Mouse (Mus musculus) gastrocnemius, postnatal 10 days (tissue): Measurements from ENCODE around the gene Gfi1b. TPM values are rescaled to one million over a fixed set of nuclear protein-coding genes. Genes with fewer than 3 reads are reported as not detected.
A peak's percentile ranks its signal among the peaks of the same experiment; 100 is the strongest.

Experiments
- DNase-seq: peaks from one replicate; pipeline ENCODE4 v3.0.0; 2021; ENCODE audit warnings: mixed read lengths
- total RNA-seq, 2 experiments: library from RNA; stranded (reverse); gene quantifications; 2 replicates each; pipeline ENCODE4 v1.2.3; 2021

Gfi1b gene
- total RNA-seq, 2 experiments from 2014 or later: 0.79 TPM; not detected in 1

DNA sequence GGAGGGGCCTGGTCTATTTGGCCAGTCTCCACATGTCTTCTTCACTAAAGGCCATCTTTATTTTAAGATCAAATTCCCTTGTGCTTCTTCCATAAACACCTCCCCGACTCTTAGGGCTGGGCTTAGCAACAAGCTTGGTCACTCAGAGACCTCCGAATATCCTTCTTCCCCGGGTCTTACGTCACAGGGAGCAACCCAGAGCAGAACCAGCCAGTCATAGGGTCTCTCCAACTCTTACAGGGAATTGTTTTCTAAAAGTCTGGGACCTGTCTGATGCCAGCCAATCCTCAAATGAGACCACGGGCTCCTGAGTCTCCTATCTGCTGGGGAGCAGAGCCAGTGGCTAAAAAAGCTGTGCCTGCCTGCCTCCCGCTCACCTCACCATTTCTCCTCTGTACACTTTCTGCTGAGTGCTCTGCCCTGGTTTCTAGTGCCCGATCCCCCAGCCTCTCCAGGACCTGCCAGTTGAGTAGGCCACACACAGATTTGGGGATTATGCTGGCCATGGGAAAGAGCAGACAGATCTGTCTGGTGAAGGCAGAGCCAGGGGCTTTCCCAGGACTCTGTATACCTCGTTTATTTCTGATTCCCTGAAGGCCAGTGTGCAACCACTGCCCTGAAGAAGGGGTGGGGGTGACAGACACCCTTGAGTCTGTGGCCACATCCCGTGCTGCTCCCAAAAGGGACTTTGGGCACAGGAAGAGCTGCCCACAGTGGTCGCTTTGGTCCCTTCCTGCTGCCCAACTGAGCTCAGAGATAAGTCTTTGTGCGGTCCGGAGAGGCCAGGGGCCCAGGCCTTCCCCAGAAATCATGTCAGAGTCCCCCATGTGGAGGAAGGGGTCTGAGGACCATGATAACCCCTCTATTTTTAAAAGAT lies 22.9 kb downstream of the Gfi1b start:
- no peak for DNase-seq

DNA sequence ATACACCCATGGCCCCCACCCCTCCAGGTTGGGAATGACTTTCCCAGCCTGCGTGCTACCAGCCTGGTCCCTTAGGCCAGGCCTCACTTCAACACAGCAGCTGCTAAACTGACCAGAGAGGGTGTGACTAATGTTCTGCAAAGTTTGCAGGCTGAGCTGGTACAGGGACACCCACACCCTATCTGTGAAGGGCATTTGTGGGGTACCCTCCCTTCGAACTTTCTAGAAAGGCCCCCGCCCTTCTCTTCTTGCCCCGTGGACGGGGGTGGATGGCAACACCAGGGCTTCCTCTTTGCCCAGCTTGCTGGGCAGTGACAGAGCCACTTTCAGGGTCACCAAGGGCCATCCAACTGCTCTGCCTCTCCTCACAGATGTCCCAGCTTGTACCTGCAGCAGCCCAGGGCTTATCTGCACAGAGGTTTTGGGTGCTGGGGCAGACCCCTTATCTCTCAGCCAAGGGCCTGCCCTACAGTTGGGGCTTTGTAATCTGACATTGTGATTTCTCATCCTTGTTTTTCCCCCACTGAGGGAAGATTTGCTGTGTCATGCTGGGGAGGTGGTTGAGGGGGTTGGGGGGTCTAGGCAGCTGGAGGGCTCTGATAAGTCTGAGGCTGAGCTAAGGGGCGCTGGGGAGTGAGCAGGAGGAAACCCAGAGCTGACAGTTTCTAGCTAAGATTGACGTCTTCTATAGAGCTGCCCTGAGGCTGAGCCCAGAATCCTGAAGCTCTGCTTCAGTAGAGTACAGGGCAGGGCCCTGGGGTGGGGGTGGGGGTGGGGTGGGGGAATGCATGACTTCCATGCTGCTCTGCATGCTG lies 23.8 kb downstream of the Gfi1b start:
- no peak for DNase-seq

DNA sequence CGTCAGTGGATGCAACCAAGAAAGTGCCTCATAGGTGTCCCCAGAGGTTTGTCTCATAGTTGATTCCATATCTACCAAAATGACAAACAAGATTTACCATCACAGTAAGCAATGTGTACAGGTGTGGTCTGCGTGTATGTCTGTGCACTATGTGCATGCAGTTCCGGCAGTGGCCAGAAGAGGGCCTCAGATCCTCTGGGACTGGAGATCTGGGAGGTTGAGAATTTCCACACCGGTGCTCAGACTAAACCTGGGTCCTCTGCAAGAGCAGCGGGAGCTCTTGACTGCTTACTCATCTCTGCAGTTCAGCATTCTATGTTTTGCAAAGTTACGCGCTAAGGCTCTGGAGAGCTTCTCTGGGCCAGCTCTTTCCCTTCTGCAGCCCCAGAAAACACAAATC lies 24.8 kb downstream of the Gfi1b start:
- no peak for DNase-seq

DNA sequence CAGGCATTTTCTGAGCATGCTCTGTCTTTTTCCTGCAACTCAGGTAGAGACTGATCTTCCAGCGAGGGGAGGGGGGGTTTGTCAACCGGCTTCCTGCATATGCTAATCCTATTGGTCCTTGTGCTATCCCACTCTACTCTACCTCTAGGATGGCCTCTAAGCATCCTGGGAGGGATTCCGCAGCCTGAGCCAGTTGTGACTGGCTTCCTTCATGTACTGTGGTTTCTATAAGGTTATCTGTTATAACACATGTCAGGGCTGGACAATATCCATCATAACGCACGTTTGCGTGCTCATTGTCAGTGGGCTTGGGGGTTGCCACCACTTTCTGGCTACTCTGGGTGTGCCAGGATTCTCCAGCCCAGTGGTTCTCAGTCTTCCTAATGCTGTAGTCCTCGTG lies 25.8 kb downstream of the Gfi1b start:
- DNase-seq: no peak

DNA sequence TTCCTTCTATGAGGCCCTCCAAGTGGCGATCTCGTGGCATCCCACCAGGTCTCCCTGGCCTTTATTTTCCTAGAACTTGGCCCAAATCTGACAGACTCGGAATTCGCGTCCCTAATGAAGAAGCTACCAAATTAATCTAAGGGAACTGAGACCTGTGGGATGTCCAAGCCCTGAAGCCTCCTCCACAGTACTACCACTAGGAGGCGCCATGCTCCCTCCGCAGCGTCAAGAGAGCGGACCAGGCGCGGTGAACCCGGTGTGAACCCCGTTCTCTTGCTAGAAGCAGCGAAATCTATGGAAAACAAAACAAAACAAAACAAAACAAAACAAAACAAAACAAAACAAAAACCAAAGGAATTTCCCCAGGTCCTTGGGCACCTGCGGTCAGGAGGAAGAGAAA lies 29.0 kb downstream of the Gfi1b start:
- DNase-seq: peak; percentile 69

DNA sequence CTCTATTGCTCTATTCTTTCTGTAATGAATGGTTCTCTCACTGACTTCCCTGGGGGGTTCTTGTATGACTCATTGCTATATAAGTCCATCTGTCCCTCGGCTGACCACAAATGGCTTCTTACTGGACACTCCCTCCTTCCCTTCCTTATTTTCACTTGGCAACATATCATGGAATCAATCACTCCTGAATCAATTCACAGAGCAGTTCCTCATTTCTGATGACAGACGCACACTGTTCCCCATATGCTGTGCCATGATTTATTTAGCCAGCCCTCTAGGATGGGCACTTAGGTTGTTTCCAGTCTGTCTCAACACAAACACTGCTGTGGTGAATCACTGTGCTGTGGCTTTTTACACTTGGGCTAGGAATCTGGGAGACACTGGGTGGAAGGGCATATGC lies 30.3 kb downstream of the Gfi1b start:
- no peak for DNase-seq

DNA sequence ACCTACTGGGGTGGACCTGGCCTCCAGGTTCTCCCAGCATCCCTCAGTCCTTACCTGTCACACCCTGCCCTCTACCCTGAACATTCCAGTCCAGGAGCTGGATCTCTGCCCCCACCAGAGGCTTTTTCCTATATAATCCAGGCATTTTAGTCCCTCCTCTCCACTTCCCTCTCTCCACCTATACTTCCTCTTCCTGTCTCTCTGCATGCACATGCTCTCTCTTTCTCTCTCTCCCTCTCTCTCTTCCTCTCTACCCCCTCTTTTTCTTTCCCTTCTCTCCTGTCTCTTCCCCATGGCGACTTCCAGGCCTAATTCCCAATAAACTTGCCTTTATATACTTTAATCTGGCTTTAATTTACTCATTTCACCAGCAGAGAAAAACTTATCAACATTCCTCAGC lies 33.2 kb downstream of the Gfi1b start:
- no peak for DNase-seq

DNA sequence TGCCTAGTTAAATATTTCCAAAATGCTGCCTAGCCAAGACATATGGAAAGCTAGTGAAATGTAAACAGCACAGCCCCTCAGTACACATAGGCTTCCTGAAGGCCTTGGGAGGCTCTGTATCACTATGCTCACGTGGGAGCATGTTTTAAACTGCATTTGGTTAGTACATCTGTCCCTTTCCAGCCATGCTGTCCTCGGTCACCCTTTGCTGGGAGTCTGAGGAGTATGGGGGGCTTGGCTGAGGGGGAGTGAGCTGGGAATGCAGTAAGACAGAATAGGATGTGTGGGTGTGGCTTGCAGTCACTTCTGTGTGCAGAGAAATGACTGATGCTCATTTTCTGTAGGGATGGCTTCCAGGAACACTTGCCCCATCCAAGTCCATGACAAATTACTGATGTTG lies 36.1 kb downstream of the Gfi1b start:
- no peak for DNase-seq

DNA sequence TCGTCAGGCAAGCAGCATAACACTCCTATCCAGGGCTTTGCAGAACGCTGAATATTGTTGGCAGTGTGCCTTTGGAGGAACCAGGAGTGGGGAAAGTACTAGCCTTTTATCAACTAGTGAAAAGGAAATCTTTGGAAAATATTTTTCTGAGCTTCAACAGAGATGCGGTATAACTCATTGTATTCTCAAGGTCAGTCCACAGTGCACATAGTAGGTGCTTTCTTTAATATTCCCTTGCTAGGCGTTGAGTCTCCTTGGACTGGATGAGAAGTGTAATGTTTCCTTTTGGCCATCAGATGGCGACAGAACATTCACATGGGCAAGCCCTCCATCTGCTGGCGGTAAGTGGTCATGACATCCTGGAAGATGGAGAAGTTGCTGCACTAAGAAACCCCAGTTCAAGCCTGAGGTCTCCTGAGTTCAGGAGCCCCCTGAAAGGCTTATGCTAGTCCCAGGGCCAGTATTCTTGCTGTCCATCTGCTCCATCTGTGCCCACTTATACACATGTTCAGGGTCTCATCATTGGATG lies 36.7 kb downstream of the Gfi1b start:
- peak; percentile 75 for DNase-seq

DNA sequence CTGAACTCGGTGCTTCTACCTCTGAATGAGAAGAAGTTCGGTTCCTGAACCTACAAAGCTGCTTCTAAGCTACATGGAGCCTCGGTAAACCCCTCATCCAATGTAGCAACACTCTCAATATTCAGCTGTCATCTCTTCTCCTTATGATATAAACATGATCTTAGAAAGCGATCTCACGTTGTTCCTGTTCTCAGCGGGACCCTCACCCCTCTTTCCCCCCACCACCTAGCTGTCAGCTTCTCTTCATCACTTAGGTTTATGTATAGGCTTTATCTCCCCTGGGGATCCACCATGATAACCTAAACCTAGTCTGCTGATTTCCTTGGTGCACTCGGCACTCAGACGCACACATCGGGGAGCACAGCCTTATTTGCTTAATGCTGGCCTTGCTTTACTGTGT lies 38.1 kb downstream of the Gfi1b start, which contains the start of gene Gtf3c5:
Gtf3c5 (minus strand) TSS at position 101 of the 400 bp plus-strand sequence.
- no peak for DNase-seq

DNA sequence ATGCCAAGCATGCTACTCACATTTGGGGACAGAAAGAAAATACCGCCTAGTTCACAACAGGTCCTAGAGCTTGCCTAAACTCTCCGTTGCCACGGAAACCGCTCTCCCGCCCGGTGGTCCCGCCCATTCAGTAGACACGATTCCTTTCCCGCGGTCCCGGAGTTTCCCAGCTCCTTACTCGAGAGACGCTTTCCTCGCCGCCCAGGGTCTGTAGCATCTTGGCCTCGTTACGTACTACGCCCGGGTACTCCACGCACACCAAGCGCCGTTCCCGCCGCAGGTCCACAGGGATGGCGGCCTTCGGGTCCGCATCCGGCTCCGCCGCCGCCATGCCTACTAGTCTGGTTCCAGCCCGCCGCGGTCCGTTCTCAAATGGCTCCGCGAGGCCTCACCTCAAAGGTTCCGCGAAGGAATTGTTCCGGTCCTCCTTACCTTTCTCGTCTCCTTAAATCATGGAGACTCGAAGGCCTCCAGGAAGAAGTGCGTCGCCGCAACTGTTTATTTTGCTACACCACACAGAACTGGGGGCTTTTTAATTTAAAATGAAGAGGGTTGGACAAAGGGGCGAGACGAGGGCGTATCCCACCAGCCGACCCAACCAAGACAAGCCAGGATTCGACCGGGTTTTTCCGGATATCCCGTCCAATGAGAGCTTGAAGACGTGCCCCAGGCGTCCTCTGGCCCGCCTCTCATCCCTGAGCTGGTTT lies 39.0 kb downstream of the Gfi1b start:
- peak; percentile 88 for DNase-seq

DNA sequence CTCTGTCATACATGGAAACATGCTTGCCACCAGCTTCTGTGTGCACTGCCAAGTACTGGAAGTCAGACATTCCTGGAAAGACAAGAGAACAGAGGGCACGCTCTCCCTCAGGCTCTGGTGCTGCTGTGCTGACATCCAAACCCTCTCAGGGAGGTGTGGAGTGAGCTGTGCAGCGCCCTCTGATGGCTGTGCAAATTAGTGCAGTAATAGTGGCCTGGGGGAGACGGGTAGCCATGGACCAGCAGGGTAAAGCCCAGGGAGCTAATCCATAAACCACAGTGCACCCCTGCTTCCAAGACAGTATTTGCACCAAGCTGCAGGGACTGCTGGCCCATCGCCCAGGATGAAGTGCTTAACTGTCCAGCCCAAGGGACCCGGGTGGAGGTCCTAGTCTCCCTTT lies 43.8 kb downstream of the Gfi1b start:
- DNase-seq: peak; percentile 26

DNA sequence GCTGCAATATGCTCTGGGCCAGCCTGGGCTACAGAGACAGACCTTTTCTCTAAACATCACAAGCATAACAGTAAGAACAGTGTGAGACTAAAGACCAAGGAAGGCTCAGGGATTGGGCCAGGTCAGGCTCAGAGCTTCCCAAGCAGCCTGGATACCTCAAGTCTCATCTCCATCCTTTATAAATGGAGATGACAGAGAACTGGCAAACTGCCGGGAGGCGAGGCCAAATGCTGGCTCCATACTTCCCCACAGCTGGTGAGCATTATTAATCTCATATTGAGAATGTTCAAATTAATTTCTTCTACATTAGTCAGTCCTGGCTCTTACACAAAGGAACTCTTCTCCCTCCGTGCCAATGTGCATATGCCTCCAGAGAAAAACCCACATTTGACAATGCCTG lies 45.0 kb downstream of the Gfi1b start:
- no peak for DNase-seq

DNA sequence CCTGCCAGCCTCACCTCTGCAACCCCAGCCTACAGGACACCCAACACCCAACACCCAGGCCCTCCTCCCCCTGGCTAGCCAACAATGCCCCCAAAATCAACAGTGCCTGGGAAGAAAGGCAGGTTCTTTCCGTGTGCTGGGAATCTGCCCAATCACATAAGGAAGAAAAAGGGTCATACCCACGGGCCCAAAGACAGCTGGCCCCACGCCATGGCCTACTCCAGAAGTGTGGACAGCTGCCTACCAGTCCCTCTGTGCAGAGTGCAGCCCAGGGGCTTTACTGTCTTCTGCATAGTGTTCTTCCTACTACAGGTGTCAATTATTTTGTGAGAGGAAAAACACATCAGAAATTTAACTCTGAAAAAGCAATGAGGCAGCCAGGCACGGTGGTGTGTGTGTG lies 46.4 kb downstream of the Gfi1b start:
- no peak for DNase-seq

DNA sequence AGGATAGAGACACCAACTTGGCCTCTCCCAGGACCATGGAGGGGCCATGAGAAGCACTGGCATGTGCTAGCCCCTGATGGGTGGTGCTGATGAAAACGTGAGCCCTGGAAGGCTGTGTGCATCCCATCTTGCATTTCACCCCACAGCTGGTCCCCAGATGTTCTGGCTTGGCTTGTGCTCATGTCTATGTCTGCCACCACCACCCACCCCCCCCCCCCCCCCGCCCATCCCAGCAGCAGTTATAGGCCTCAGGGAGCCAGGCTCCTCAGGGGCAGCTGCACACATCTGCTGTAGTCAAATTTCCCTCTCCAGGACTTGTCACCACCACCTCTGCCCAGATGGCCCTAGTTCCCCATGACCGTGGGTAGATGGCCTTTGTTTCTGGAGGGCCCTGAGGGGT lies 51.9 kb downstream of the Gfi1b start:
- DNase-seq: no peak

DNA sequence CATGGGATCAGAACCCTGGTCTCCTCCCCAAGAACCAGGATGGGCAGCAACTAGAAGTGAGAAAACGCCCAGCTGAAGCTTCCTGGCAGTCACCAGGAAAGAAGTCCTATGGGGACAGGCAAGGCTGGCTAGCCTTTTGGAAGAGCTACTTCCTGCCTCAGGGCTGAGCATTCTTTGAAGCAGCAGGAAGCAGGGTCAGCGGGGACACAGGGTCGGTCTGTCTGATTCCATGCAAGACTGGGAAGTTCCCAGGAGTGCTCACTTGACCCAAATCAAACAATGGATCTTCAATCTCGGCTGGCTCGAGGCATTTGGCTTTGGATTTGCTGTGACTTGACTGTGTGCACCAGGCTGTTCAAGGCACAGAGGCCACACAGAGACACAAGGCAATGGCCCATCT lies 55.2 kb downstream of the Gfi1b start:
- DNase-seq: no peak

DNA sequence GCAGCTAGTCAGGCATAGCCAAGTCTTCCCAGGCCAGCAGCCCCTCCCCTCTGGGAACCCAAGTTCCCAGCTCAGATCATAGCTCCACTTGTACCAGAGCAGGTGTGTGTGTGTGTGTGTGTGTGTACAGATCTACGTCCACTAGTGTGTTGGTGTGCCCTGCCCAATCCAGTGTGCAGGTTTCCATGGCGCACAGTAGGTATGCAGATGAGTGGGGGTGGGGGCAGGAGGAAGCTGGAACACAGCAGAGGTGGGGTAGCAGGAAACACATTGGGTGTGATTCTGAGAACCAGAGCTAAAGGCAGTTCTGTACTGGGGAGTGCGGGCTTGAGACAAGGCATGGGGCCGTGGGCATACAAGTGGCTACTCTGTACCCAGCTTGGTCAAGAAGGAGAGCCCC lies 57.4 kb downstream of the Gfi1b start:
- no peak for DNase-seq

DNA sequence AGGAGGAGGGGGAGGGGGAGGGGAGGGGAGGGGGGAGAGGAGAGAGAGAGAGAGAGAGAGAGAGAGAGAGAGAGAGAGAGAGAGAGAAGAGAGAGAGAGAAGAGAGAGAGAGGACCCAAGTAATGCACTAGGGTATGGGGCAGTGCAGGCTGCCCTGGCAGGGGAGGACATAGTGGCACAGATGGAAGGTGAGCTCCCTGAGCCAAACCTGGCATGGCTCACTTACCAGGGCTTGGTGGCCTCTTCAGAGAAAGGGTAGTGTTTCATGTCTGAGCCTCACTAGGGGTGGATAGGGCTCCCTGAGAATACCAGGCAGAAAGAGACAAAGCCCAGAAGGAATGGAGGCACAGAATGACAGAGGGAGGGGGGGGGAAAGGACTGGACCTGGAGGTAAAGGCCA lies 58.0 kb downstream of the Gfi1b start:
- no peak for DNase-seq

DNA sequence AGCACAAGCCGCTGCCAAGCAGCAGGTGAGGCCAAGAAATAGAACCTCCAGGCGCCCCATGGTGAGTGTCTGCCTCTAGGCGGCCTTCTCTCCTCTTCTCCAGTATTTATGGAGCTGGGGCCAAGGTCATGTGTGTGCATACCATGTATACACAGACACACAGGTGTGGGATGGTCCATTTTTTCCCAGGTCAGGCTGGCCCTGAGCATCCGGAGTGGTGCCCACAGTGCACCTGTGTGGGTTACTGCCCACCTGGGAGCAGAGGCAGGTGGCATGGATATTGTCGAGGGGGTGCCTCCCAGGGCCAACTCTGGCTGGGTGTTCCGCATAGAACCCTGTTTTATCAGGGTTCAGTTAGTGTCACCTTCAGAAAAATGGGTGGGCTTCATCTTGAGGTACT lies 58.5 kb downstream of the Gfi1b start, which contains the start of gene Cel:
Cel (minus strand) TSS at position 101 of the 400 bp plus-strand sequence.
- DNase-seq: no peak
